Mouse (Mus musculus): ENCODE measurements around the gene Fgd1.

The Fgd1 gene

GRCm38 (mm10) chrX:151087418-151087817, 41.5 kb downstream of the Fgd1 start:
- DNase-seq (ENCODE audit: low read depth, low spot score): no peak

- peak; percentile 84 for DNase-seq (ENCODE audit: low read depth, low spot score)
These were observed 50.5 kb downstream of the Fgd1 start, which contains the start of gene Tsr2 for GRCm38 (mm10) chrX:151096171-151097058. Gene Tsr2, minus strand, starts transcription at chrX:151096543.

- DNase-seq (ENCODE audit: low read depth, low spot score): no peak
These were observed 61.5 kb downstream of the Fgd1 start for GRCm38 (mm10) chrX:151107301-151108067.

- DNase-seq (ENCODE audit: low read depth, low spot score): peak; percentile 49
These were observed 70.8 kb downstream of the Fgd1 start for GRCm38 (mm10) chrX:151116795-151117194.

- peak; percentile 33 for DNase-seq (ENCODE audit: low read depth, low spot score)
These were observed 71.5 kb downstream of the Fgd1 start for GRCm38 (mm10) chrX:151117432-151117831.

- DNase-seq (ENCODE audit: low read depth, low spot score): no peak
These were observed 78.0 kb downstream of the Fgd1 start for GRCm38 (mm10) chrX:151123933-151124332.

- DNase-seq (ENCODE audit: low read depth, low spot score): peak; percentile 2
These were observed 84.5 kb downstream of the Fgd1 start for GRCm38 (mm10) chrX:151130493-151130892.

- DNase-seq (ENCODE audit: low read depth, low spot score): peak; percentile 32
These were observed 86.8 kb downstream of the Fgd1 start for GRCm38 (mm10) chrX:151132785-151133184.

Measured in CD4-positive, CD25-positive, alpha-beta regulatory T cell, adult 2 months (primary cell).